Mouse (Mus musculus): ENCODE data around the gene Lrat. TPM values are rescaled to one million over a fixed set of nuclear protein-coding genes. Genes with fewer than 3 reads are reported as not detected.

The Lrat gene
- polyA plus RNA-seq, 1 experiment from 2014 or later = not detected

Other genes starting within 250 kb of the Lrat start
- 2.5 TPM in 2 replicates for gene Rbm46, start 27.5 kb downstream of the Lrat start, polyA plus RNA-seq (2014; fragmentation: Nextera tagmentation; extraction: Ambion mirVana)
- gene Fgg, start 103.8 kb upstream of the Lrat start, polyA plus RNA-seq (2014; fragmentation: Nextera tagmentation; extraction: Ambion mirVana) = not detected in 2 replicates
- not detected in 2 replicates for gene Fga, start 122.1 kb upstream of the Lrat start, polyA plus RNA-seq (2014; fragmentation: Nextera tagmentation; extraction: Ambion mirVana)
- not detected in 2 replicates for gene Fgb, start 145.9 kb upstream of the Lrat start, polyA plus RNA-seq (2014; fragmentation: Nextera tagmentation; extraction: Ambion mirVana)
- 129 and 135 TPM in 2 replicates for gene Plrg1, start 151.5 kb upstream of the Lrat start, polyA plus RNA-seq (2014; fragmentation: Nextera tagmentation; extraction: Ambion mirVana)
- gene Dchs2, start 224.0 kb upstream of the Lrat start, polyA plus RNA-seq (2014; fragmentation: Nextera tagmentation; extraction: Ambion mirVana) = 0.05 TPM in 1 of 2 replicates, not detected in the other

Measured in forebrain, embryonic 11.5 days (tissue).